Mouse (Mus musculus) right cerebral cortex, postnatal 36 days (tissue): ENCODE measurements around the gene Hbb-bh1.
"Not testable (repeated sequence)": the region's sequence is repeated elsewhere in the genome, so short reads cannot be mapped to it uniquely, and the experiment has no call there.

Source experiments
- DNase-seq, 2 experiments: peaks; one replicate each; pipeline ENCODE4 v3.0.0; 2022; ENCODE audit warnings: low spot score in 2 of 2, mixed read lengths in 1 of 2

Hbb-bh1 gene

DNA sequence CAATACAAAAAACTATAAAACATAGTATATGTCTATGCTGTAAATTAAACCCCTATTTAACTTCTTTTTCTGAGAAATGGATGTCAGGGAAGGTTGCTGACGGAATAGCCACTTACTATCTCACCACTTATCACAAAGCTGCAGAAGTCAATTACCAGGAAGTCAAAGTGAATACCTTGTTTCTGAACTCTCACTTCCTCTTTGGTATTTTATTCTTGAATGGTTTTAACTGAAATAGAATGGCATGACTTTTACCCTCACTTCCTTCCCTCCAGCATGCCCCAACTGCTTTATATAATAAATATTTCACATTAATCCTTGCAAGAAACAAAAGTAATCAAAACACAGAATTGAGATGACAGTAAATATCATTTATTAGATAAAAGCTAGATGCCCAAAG, 30.8 kb downstream of the Hbb-bh1 start:
- DNase-seq = no peak

DNA sequence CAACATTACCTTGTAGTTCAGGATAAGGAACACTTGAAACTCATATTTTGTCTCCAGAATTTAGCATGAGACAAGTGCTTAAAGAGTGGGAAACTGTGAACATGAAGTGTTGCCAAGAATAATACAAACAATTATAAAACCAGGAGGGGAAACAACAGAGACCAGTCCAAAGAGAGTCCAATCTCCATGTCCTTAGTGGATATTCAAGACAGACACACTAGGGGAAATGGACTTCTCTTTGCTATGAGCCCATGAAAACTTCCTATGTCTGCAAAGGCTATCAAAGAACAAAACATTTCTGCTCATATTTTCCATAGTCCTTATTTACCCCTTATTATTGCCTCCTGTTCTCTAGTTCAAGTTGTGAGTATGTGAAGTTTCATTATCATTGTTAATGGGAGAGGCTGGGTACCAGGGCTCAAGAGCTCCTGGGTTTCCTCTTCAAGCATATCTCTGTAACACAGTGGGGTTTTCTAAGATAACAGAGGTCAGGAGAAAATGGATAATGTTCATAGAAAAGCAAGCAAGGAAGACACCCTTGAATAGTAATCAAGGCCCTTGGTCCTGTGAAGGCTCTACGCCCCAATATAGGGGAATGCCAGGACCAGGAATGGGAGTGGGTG, 31.6 kb downstream of the Hbb-bh1 start:
- no peak for DNase-seq

DNA sequence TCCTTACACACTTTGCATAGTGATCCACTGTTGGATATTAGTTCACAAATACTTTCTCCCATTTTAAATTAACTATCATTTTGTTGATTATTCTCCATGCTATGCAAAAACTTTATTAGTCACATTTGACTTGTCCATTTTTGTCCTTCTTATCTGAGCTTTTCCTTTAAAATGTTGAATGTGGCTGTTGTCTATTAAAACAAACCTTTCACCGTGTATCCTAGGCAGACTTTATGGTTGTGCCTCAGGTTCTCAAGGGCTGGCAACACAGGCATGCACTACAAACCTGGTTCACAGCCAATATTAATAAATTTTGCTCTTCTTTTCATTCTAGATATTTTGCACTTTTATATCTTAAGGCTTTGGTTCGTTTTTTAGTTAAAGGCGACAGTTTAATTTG, 32.2 kb downstream of the Hbb-bh1 start:
- no peak for DNase-seq

DNA sequence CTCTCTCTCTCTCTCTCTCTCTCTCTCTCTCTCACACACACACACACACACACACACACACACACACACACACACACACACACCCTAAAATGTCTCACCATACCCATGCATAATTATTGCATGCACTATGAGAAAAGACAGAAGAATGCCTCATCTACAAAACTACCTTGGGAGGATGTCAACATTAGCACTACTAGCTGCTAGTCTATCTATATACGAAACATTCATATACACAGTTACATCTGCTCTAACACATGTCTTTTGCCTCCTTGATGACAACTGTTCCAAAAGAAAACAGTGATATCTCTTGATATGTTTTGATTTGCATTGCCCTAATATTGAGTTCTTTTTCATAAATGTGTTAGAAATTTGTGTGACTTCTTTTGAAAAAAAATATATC, 32.7 kb downstream of the Hbb-bh1 start:
- DNase-seq = no peak

DNA sequence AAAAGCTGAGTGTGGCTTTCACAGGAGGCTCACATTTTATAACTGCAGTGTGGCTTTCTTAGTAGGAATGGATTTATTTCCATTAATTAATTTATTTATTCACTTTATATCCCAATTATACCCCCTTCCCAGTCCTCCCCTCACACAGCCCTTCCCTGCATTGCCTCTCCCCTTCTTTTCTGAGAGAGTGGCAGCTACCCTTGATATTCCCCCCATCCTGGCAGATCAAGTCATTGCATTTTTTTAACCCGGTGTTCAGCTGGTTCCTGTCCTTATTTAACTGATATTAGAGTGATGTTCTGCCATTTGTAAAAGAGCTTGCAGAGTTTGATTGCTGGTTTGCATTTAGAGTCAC, 33.2 kb downstream of the Hbb-bh1 start:
- DNase-seq = no peak

DNA sequence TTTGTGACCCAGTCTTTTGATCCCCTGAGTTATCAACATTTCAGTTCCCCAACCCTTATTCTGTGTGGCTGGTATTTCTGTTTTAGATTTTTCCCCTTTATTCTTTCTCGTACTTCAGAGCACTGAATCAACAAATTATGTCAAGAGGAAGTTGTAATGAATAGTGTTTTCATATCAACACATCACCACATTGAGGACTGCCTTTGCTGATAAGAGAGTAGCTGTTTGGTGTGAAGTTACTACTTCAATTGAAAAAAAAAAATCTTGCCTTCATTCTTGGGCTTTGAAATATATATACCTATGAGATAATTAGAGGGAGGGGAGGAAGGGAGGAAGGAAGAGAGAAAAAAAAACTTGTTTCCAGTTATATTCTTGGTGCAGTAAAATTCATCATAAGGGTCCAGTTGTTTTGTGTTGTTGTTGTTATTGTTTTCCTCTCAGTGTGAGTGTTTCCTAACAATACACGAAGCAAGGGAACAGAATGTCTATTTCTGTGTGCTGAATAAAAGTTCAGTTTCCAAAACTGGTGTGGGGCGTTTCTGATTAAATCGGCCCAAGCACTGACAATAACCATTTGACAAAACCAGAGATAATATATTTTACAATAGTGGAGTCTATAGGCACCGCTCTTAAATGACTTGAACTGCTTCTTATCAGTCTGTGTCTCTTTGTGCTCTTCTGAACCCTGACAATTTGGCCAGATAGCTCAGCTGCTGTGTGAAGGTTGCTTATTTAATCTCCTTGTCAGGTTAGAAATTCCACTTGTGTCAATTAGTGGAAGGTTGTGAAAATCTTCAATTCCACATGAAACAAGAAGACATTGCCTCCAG, 33.8 kb downstream of the Hbb-bh1 start:
- no peak for DNase-seq

DNA sequence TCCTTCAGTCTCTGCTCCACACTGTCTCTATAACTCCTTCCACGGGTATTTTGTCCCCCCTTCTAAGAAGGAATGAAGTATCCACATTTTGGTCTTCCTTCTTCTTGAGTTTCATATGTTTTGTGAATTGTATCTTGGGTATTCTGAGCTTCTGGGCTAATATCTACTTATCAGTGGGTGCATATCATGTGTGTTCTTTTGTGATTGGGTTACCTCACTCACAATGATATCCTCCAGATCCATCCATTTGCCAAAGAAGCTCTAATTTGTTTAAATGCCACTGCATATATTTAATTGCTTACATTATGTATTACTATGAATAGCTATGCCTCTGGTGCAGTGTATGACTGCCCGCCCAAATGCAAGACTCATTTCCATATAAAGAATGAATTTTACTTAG, 34.8 kb downstream of the Hbb-bh1 start:
- DNase-seq = not testable (repeated sequence)

DNA sequence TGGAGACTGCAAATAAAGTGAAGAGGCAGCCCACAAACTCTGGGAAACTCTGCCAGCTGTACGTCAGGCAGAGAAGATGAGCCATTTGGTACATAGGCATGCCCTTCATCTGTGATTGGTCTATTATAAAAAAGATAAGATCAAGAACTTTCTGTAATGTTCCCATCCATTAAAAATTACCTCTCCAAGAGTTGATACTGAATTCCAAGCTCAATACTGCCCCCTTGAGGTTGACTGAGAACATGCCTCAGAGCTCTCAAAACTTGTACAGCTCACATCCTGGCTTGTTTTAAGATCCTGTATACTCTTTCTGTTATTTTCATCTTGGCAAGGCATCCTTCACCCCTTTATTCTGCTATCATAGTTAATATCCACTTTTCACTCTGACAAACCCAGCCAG, 36.1 kb downstream of the Hbb-bh1 start:
- DNase-seq = no peak

DNA sequence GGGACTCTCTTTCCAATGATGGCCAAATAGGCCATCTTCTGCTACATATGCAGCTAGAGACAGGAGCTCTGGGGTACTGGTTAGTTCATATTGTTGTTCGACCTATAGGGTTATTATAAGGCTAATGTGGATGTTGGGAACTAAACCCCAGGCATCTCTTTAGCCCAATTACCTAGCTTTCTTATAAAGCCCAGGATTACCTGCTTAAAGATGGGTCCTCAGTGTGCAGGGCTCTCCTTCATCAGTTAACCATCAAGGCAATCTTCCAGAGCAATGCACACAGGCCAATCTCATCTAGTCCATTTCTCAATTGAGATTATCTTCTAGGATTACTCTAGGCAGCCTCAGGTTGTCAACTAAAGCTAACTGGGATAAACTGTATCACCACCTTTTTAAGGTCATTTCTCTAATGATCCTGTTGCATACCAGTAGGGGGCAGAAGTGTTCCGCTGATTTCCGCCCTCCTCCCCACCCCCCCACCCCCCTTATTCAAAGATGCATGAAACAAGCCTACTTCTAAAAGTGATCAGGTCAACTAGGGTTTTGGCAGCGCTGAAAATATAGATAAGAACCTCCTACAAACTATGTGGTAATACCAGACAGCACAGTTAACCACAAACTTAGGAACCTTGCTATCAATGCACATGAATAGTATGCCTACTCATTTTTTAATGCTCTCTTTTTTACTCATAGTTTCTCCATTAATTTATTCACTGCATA, 50.1 kb downstream of the Hbb-bh1 start:
- DNase-seq = no peak

DNA sequence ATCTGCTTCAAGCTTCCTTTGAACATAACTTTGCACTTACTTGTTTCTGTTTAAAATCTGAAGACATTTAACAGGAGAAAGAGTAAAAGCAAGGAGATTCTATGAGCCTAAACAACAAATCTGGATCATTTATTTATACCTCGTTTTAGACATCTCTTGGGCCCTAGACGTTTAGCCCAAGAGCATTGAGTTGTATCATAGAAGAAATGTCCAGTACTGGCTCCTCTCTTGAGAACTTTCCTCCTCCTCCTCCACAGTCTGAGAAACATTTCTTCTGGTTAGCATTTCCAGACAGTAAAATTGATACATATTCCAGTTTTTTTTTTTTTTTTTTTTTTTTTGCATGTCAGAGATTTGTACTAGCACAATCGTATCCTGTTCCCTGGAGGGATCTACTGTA, 51.2 kb downstream of the Hbb-bh1 start, which contains the start of gene Olfr67:
Gene Olfr67, minus strand, starts transcription at position 101 of the 400 bp plus-strand sequence.
- DNase-seq = no peak
